ENCODE assay signal across 8 mouse cellular contexts in the genomic region with DNA sequence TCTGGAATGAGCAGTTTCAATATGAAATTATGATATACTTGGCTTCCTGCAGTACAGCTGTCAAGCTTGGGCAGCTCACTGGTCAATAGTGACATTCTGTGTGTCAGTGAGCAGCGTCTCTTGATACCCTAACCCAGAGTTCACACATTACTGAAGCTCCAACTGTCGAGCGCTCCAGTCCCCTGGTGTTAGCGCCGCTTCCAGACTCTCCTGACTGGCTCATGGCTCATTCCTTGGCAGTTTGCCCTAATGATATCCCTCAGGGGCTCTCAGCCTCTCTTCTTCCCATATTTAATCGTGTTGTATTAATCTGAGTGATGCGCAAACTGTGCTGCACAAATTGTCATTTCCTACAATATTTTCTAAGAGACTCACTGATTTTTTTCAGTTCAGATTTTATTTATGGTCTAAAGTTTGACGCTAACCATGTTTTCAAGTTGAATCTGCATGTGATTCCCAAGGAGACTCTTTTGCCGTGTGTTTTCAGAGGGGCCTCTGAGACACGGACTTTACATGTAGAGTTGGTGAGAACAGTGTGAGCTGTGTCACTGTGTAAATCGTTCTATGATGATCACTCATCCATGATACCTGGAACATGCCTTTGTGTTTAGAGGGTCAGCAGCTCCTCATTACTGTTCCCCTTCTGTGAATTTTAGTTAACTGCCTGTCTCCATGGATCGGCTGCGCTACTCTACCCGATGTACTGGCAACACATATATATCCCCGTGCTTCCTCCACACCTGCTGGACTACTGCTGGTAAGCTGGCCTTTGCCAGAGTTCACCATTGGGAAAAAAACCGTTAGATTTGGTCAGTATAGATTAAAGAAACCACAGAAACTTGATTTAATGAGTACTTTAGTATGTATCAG.
DNase-seq lines count a peak whose midpoint lies in the region; ATAC-seq lines count a peak whose summit lies in the region.
"Had no signal": no experiment of that assay in that cellular context is flagged by ENCODE, and none has a peak within 500 bp of the region (broad histone marks: within the 10 kb centered on the region; RNA-seq: fewer than 3 reads in every experiment).

No protein-coding gene starts in this region.

- ATAC-seq in forebrain, embryonic 16.5 days, result peak; percentile 91
- peak; percentile 92 for ATAC-seq in hindbrain, embryonic 12.5 days (ENCODE audit: low FRiP score)
- peak; percentile 33; the same call in 1 of the 2 replicates for ATAC-seq in stomach, embryonic 16.5 days (ENCODE audit: insufficient read depth, low FRiP score)
- no peak for ATAC-seq in liver, embryonic 12.5 days

- no peaks in the 10 kb centered on the region for H3K9me3 ChIP-seq in forebrain, embryonic 16.5 days (ENCODE audit: control insufficient read depth, low read length)
- no peaks in the 10 kb centered on the region for H3K9me3 ChIP-seq in hindbrain, embryonic 12.5 days (replicated peaks)
- no peaks in the 10 kb centered on the region for H3K9me3 ChIP-seq in stomach, embryonic 16.5 days (replicated peaks; ENCODE audit: control insufficient read depth, low read length)
- no peaks in the 10 kb centered on the region for H3K9me3 ChIP-seq in liver, embryonic 12.5 days (replicated peaks)

- H3K27me3 ChIP-seq in forebrain, embryonic 16.5 days (replicated peaks; ENCODE audit: control insufficient read depth, insufficient read depth, low read length), result no peaks in the 10 kb centered on the region
- H3K27me3 ChIP-seq in hindbrain, embryonic 12.5 days, result no peaks in the 10 kb centered on the region
- H3K27me3 ChIP-seq in stomach, embryonic 16.5 days (ENCODE audit: control insufficient read depth, insufficient read depth, low read length), result no peaks in the 10 kb centered on the region
- H3K27me3 ChIP-seq in liver, embryonic 12.5 days (replicated peaks), result no peaks in the 10 kb centered on the region

- no peak overlapping the region for H3K4me3 ChIP-seq in forebrain, embryonic 16.5 days (replicated peaks; ENCODE audit: low read length)
- H3K4me3 ChIP-seq in hindbrain, embryonic 12.5 days, result no peak overlapping the region
- H3K4me3 ChIP-seq in stomach, embryonic 16.5 days (replicated peaks; ENCODE audit: low read length), result no peak overlapping the region
- no peak overlapping the region for H3K4me3 ChIP-seq in liver, embryonic 12.5 days

- DNase-seq in ovary, postnatal 36 days (ENCODE audit: low spot score), result peak; percentile 10
- no peak for DNase-seq in ovary, postnatal 10 days (ENCODE audit: low spot score)
- no peak for DNase-seq in adipocyte (ENCODE audit: low spot score)

- H3K36me3 ChIP-seq in forebrain, embryonic 16.5 days (ENCODE audit: control insufficient read depth, insufficient read depth), result no peaks in the 10 kb centered on the region
- H3K36me3 ChIP-seq in hindbrain, embryonic 12.5 days, result no peaks in the 10 kb centered on the region
- H3K36me3 ChIP-seq in stomach, embryonic 16.5 days (ENCODE audit: control insufficient read depth, insufficient read depth, low read length), result no peaks in the 10 kb centered on the region
- H3K36me3 ChIP-seq in liver, embryonic 12.5 days, result no peaks in the 10 kb centered on the region

- WGBS in forebrain, embryonic 16.5 days, result 32% methylated on average over 16 of the region's 16 CpGs
- WGBS in hindbrain, embryonic 12.5 days, result 54% methylated on average over 16 of the region's 16 CpGs
- WGBS in stomach, embryonic 16.5 days, result 71% methylated on average over 16 of the region's 16 CpGs
- 78% methylated on average over 16 of the region's 16 CpGs for WGBS in liver, embryonic 12.5 days (ENCODE audit: insufficient replicate concordance)

- H3K4me1 ChIP-seq in forebrain, embryonic 16.5 days (replicated peaks; ENCODE audit: control insufficient read depth, insufficient read depth, low read length), result peaks cover 15% of the 10 kb centered on the region
- H3K4me1 ChIP-seq in hindbrain, embryonic 12.5 days, result peaks cover 7% of the 10 kb centered on the region
- no peaks in the 10 kb centered on the region for H3K4me1 ChIP-seq in stomach, embryonic 16.5 days (ENCODE audit: control insufficient read depth, insufficient read depth, low read length)
- H3K4me1 ChIP-seq in liver, embryonic 12.5 days, result peaks cover 3% of the 10 kb centered on the region; the same call in 1 of the 2 replicates

- H3K9ac ChIP-seq in forebrain, embryonic 16.5 days (replicated peaks; ENCODE audit: low read depth, low read length), result no peak overlapping the region
- H3K9ac ChIP-seq in hindbrain, embryonic 12.5 days, result no peak overlapping the region
- no peak overlapping the region for H3K9ac ChIP-seq in stomach, embryonic 16.5 days (ENCODE audit: low read length)
- H3K9ac ChIP-seq in liver, embryonic 12.5 days, result no peak overlapping the region
- H3K9ac ChIP-seq: liver, embryonic 14.5 days had no signal

- no peak overlapping the region; the same call in 1 of the 2 replicates for H3K4me2 ChIP-seq in forebrain, embryonic 16.5 days (ENCODE audit: low read length)
- H3K4me2 ChIP-seq in hindbrain, embryonic 12.5 days (replicated peaks), result no peak overlapping the region
- no peak overlapping the region for H3K4me2 ChIP-seq in stomach, embryonic 16.5 days (ENCODE audit: low read depth, low read length)
- H3K4me2 ChIP-seq in liver, embryonic 12.5 days, result no peak overlapping the region

- H3K27ac ChIP-seq in forebrain, embryonic 16.5 days (ENCODE audit: low read length), result no peak overlapping the region
- peak overlapping the region; percentile 40 for H3K27ac ChIP-seq in hindbrain, embryonic 12.5 days
- H3K27ac ChIP-seq in stomach, embryonic 16.5 days (ENCODE audit: low read length), result no peak overlapping the region
- no peak overlapping the region for H3K27ac ChIP-seq in liver, embryonic 12.5 days
- H3K27ac ChIP-seq: liver, embryonic 14.5 days had no signal
